Mouse (Mus musculus) cerebellum, adult (tissue): Measurements from ENCODE around the gene Lctl.

ENCODE experiments used
- ATAC-seq: cut with Nextera tagmentation; 2 replicates; pipeline ENCODE4 v1.9.2; 2017; ENCODE audit warnings: mild to moderate bottlenecking, moderate library complexity, mixed read lengths; ENCODE audit not compliant: insufficient number of reproducible peaks, low FRiP score, low TSS enrichment

Lctl gene

DNA sequence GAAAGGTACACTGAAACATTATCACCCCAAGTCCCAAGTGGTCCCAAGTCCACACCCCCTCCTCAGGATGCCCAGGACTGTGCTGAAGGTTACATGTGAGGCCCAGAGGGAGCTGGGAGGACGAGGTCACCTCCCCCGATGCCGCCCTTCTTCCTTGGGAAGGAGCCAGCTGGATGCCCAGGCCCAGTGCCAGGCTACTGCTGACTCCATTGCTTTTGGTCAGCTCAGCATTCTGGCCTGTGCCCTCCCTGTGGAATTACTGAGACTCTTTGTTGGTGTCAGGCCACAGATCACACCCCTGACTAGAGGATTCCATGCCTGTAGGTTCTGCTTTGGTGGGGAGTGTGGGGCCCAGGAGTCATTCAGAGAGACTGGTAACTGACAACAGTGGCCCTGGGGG is at the start of gene Lctl:
Gene Lctl, plus strand, starts transcription at position 272 of the 400 bp plus-strand sequence.
- ATAC-seq: no peak

DNA sequence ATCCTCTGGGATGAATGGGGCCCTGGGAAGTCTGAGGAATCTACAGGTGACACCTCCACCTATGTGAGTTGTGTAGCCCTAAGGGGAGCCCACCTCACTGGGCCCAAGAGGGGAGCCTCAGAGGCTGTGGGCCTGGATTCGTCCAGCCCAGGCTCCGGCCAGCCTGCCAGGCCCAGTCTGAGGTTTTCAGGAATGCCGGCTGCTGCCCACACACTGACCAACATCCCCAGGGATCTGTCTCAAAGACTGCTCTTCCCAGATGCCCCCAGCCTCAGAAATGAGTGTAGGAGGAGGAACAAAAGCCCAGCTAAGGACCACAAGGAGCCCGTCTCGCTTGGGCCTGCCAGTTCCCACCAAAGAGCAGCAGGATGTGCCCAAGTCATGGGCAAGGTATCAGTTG is 49.2 kb upstream of the Lctl start:
- no peak for ATAC-seq

- ATAC-seq: no peak
Observed at GRCm38 (mm10) chr9:64068571-64068970, 48.4 kb upstream of the Lctl start.

GRCm38 (mm10) chr9:64069131-64069530 is 47.8 kb upstream of the Lctl start:
- ATAC-seq: no peak

GRCm38 (mm10) chr9:64070674-64071073 is 46.3 kb upstream of the Lctl start:
- ATAC-seq: no peak

DNA sequence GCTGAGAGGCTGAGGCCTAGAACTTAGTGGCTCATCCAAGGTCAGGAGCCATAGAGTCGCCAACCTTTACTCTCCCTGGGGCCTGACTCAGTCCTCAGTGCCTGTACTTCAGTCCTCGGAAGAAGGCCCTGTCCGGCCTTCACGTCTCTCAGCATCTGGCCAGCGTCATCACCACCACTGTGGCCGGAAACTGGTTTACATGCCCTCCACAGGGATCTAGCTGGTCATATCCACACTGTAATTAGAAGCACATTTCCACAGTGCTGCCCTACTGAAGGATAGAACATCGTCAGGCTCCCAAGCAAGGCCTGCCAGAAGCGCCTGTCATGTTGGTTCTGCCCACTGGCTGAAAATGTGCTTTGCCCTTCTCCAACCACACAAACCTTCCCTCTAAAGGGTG is 42.1 kb upstream of the Lctl start:
- no peak for ATAC-seq

DNA sequence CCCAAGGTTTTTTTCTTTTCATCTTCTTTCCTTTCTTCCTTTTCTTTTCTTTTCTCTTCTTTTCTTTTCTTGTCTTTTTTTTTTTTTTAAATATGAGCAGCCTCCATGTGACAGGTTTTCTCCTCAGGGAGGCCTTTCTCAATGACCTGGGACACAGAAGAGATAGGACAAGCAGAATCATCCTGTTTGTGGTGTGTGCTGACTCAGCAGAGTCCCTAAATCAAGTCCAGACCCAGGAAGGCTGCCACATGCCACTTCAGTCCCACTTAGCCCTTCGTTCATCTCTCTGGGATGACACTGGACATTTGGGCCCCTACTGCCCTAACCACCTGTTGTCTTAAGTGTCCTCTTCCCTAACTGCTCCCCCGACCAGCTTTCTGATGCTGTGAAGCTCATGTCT is 40.5 kb upstream of the Lctl start:
- ATAC-seq: no peak

DNA sequence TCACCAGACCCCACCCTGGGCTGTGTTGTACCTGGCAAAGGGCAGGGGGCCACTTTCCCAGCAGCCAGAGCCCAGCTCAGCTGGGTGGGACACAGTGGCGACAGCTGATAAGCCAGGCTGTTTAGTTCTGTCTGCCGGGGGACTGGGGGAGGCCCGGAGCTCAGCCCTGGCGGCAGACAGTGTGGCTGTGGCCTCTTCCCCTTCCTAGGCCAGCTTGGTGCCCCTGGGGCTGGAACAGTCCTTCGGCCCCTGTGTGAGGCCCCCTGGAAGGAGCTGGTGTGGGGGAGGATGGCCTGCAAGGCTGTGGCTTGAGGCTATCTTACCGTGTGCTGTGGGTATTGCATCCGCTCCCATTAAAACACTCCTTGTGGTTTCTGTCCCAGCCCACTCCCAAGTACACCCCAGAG is 38.6 kb upstream of the Lctl start:
- no peak for ATAC-seq

- ATAC-seq: no peak
Observed at GRCm38 (mm10) chr9:64079922-64080321, 37.0 kb upstream of the Lctl start.

GRCm38 (mm10) chr9:64084231-64084630 is 32.7 kb upstream of the Lctl start:
- no peak for ATAC-seq

GRCm38 (mm10) chr9:64084661-64085399 is 32.1 kb upstream of the Lctl start:
- ATAC-seq: no peak

DNA sequence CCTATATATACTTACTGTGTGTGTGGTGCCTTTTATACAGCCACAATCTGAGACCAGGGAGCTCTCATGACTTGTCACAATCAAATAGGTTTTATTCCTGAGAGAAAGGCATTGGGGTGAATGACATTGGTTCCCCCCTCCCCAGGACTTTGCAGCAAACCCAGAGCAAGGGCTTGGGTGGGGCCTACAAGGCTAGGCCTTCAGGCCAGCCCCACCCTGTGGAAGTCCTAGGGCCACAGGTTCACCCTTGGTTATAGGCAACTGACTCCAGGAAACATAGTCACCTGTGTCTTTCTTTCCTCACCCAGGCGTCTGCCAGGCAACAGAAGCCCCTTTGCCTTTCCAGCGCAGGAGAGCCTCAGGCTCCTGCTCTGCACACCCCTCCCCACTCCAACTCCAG is 31.0 kb upstream of the Lctl start:
- ATAC-seq: no peak

DNA sequence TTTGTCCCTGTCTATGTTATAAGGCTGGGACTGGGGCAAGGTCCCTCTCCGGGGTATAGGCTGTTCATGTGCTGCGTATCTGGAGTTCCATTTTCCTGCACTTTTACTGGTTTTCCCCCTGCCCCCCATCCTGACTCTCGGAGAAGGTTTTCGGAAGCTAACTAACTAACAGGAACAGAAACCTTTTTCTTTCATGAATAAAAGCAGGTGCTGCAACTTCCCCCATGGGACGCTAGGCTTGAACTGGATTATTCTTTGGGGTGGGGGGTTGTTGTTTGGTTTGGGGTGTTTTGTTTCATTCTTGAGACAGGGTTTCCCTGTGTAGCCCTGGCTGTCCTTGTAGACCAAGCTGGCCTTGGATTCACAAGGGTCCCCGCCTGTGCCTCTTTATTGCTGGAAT is 30.4 kb upstream of the Lctl start:
- no peak for ATAC-seq

DNA sequence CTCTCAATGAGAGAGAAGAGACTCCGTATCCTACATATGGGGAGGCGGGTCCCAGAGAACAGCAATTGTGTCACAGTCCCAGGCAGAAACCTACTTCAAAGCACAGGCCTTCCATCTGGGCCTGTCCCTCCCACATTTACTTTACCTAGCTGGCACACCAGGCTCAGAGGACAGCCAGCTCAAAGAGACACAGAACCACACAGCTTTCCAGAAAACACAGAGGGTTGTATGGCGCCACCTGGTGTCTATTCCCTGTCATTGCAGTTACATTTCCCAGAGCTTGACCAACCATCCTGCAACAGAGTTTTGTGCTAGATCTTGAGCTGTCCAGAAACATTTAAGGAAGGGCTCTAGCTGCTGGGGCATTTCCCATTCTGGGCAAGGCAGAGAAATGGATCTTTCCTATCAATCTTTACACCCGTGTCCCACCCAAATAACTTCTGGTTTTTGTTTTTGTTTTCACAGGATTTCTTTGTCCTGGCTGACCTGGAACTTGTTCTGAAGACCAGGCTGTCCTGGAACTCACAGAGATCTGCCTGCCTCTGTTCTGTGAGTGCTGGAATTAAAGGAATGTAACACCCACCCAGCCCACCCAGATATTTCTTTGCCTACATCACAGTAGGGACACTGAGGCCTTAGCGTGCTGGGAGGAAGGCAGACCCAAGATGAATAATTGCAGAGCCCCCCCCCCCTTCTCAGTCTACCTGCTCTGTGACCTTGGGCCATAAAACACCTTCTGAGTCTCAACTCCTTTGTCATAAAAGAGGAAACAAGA is 29.3 kb upstream of the Lctl start:
- 0 out of 2 replicates have a peak, but pooled peaks have one; percentile 56 for ATAC-seq

- no peak for ATAC-seq
Observed at GRCm38 (mm10) chr9:64088346-64088745, 28.6 kb upstream of the Lctl start.

DNA sequence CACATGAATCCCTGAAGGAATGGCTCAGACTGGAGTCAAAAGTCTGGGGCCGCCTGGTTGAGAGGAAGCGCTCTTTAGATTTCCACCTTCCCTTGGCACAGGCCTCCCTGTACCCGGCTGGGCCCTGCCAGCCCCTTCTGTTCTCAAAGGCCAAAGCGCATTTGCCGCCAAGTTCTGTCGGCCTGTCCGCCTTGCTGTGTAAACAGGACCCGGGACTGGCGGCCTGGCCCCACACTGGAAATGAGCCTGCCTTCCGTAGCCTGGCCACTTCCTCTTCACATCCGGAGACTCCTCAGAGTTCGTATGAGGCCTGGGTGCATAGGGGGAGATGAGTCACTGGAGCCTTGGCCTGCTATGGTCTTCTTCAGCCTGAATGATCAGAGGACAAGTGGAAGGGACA is 27.9 kb upstream of the Lctl start:
- no peak for ATAC-seq

GRCm38 (mm10) chr9:64094083-64094482 is 22.9 kb upstream of the Lctl start:
- ATAC-seq: no peak

- no peak for ATAC-seq
Observed at GRCm38 (mm10) chr9:64098282-64098681, 18.7 kb upstream of the Lctl start.

DNA sequence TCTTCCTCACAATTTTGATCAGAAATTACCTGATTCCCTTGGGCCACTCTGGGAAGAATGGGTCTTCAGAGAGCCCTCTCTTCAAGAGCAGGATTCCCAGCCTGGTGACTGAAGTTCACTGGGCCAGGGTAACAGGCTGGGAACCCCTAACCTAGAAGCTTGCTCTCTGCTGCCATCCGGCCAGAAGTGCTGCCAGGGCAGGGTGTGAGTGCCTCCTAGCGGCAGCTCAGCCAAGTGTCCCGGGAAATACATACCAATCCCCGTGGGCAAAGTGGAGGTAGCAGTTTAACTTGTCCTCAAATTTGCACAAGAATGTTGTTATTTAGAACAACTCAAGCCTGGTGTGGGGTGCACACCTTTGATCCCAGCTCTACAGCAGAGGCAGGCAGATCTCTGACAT is 16.5 kb upstream of the Lctl start:
- ATAC-seq: no peak; the same call in 1 of the 2 replicates

- no peak for ATAC-seq
Observed at GRCm38 (mm10) chr9:64105301-64105700, 11.6 kb upstream of the Lctl start.

DNA sequence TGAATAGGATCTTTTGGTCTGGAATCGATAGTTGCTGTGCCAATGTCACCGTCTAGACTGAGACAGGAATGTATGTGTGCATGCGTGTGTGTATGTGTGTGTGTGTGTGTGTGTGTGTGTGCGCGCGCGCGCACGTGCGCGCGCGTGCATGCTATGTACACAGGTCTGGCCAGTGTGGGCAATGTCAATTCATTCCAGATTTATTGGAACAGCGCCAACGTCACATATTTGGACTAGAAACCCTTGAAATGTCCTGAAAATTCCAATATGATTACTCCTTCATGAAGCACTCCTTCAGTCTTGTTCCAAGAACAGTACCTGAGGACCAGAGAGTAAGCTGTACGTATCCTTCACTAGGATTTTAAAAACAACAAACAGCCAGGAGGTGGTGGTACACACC is 6.4 kb upstream of the Lctl start:
- ATAC-seq: no peak

GRCm38 (mm10) chr9:64114646-64115045 is 2.3 kb upstream of the Lctl start:
- ATAC-seq: no peak
